Mouse (Mus musculus): ENCODE measurements around the gene 4931406P16Rik. TPM values are rescaled to one million over a fixed set of nuclear protein-coding genes. Genes with fewer than 3 reads are reported as not detected.

The 4931406P16Rik gene
- total RNA-seq, 2 experiments from 2014 or later, result 38.6 to 49.4 TPM

GRCm38 (mm10) chr7:34317901-34318476 lies 4.6 kb upstream of the 4931406P16Rik start:
- DNase-seq (ENCODE audit: low spot score in 2 of 2), result no peak
- intact Hi-C loops (cut with DNase I), result no loop called here

- intact Hi-C loops (cut with DNase I), result loop anchor here (5.0 kb wide), 1 partner anchor 46 kb away; no protein-coding TSS in a partner anchor
- no peak for DNase-seq (ENCODE audit: low spot score in 2 of 2)
Measured at GRCm38 (mm10) chr7:34312786-34313442, 437 bp downstream of the 4931406P16Rik start.

DNA sequence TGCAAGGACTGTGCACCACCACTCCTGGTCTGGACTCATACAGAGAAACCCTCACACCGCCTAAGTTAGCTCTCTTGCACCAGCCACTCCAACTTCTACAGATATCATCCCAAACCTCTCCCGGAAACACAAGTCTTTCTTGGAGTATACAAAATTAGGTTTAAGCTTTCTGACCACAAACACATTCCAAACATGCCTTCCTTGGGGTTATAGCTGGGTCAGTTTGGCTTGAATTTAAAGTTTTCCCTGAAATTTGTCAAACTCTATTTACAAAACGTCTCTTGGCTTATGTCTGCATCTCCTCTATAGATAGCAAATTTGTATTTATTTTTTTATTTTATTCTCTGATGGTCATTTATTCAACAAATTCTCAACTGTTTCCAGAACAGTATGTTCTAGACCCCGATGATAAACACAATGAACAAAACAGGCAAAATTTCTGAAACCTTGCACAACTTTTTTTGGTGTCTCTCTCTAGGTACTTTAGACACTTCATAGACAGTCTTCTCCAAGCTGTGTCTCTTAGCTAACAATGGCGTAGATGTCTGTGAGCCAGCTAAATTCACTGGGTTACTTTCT lies 4.1 kb downstream of the 4931406P16Rik start:
- intact Hi-C loops (cut with DNase I), result no loop called here
- DNase-seq (ENCODE audit: low spot score in 2 of 2), result no peak

- intact Hi-C loops (cut with DNase I), result no loop called here
- DNase-seq (ENCODE audit: low spot score in 2 of 2), result no peak
Measured at GRCm38 (mm10) chr7:34308586-34308985, 4.8 kb downstream of the 4931406P16Rik start.

GRCm38 (mm10) chr7:34305454-34305853 lies 7.9 kb downstream of the 4931406P16Rik start:
- no peak for DNase-seq (ENCODE audit: low spot score in 2 of 2)
- intact Hi-C loops (cut with DNase I), result no loop called here

DNA sequence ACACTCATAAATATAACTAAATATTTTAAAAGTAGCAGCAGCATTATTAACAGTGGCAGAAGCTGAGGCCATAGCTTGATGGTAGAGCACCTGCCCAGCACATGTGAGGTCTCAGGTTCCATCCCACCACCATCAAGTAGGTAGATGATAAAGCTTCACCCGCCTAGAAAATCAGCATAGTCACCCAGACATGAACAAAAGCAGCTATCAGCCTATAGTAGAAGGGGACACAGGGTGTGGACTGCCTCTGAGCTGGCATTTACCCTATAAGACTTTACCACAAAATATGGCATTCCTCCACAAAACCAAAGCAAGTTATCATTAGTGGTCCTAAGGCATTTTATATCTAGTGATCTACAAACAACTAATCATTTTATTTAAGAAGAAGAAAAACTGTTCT lies 10.7 kb downstream of the 4931406P16Rik start:
- intact Hi-C loops (cut with DNase I), result no loop called here
- DNase-seq (ENCODE audit: low spot score in 2 of 2), result no peak

- intact Hi-C loops (cut with DNase I), result no loop called here
- no peak for DNase-seq (ENCODE audit: low spot score in 2 of 2)
Measured at GRCm38 (mm10) chr7:34301952-34302351, 11.4 kb downstream of the 4931406P16Rik start.

DNA sequence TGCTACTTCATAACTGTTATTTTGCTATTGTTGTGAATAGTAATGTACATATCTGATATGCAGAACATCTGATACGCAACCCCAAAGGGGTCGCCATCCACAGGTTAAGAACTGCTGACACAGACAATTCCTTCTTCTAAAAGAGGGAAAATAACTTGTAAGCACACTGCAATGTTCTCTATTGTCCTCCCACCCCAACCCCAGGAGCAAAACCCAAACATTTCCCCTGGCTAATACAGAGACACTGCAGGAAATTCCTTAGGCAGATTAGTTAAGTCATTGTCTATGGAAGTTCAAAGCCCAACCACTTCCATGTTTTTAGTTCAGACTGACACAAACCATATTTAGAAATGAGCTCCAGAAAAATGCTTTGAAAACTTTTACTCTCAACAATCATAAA lies 14.5 kb downstream of the 4931406P16Rik start:
- intact Hi-C loops (cut with DNase I), result no loop called here
- DNase-seq (ENCODE audit: low spot score in 2 of 2), result no peak

GRCm38 (mm10) chr7:34296124-34296523 lies 17.2 kb downstream of the 4931406P16Rik start:
- DNase-seq (ENCODE audit: low spot score in 2 of 2), result no peak
- intact Hi-C loops (cut with DNase I), result no loop called here

- intact Hi-C loops (cut with DNase I), result no loop called here
- no peak for DNase-seq (ENCODE audit: low spot score in 2 of 2)
Measured at GRCm38 (mm10) chr7:34292633-34293032, 20.7 kb downstream of the 4931406P16Rik start.

- no peak for DNase-seq (ENCODE audit: low spot score in 2 of 2)
- intact Hi-C loops (cut with DNase I), result no loop called here
Measured at GRCm38 (mm10) chr7:34291265-34291664, 22.1 kb downstream of the 4931406P16Rik start.

GRCm38 (mm10) chr7:34290450-34291151 lies 22.8 kb downstream of the 4931406P16Rik start:
- no peak for DNase-seq (ENCODE audit: low spot score in 2 of 2)
- intact Hi-C loops (cut with DNase I), result no loop called here

GRCm38 (mm10) chr7:34277656-34278055 lies 35.7 kb downstream of the 4931406P16Rik start:
- intact Hi-C loops (cut with DNase I), result no loop called here
- DNase-seq (ENCODE audit: low spot score in 2 of 2), result no peak

- intact Hi-C loops (cut with DNase I), result no loop called here
- no peak for DNase-seq (ENCODE audit: low spot score in 2 of 2)
Measured at GRCm38 (mm10) chr7:34276066-34276465, 37.3 kb downstream of the 4931406P16Rik start.

- intact Hi-C loops (cut with DNase I), result no loop called here
- DNase-seq (ENCODE audit: low spot score in 2 of 2), result no peak
Measured at GRCm38 (mm10) chr7:34272465-34272864, 40.9 kb downstream of the 4931406P16Rik start.

- intact Hi-C loops (cut with DNase I), result loop anchor here (5.0 kb wide), 2 partner anchors 44 to 89 kb away; partner anchors contain the start of gene 4931406P16Rik
- no peak for DNase-seq (ENCODE audit: low spot score in 2 of 2)
Measured at GRCm38 (mm10) chr7:34268463-34268862, 44.9 kb downstream of the 4931406P16Rik start.

GRCm38 (mm10) chr7:34266421-34266820 lies 46.9 kb downstream of the 4931406P16Rik start:
- intact Hi-C loops (cut with DNase I), result loop anchor here (5.0 kb wide), 2 partner anchors 46 to 91 kb away; partner anchors contain the start of gene 4931406P16Rik
- DNase-seq (ENCODE audit: low spot score in 2 of 2), result no peak

DNA sequence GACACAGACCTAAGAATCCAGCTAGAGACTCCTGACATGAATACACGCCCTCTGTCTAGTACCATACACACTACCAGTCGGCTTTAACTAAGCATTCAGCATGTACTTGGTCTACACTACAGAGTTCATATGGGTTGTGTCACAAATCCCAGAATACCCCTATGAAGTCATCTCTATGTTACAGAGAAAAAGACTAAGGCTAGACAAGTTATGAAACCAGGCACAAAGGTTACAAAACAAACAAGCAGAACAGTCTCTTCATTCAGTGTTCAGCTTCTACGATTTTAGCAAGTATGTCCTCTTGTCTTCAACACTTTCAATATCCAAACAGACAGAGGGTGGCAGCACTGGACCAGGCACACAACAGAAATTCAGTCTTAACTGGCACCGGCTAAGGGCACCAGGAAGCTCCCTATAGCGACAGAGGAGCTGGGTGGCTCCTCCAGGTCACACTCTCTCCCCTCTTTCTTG lies 47.4 kb downstream of the 4931406P16Rik start:
- peak; percentile 44 to 63 for DNase-seq (ENCODE audit: low spot score in 2 of 2)
- intact Hi-C loops (cut with DNase I), result loop anchor here (5.0 kb wide), 2 partner anchors 46 to 91 kb away; partner anchors contain the start of gene 4931406P16Rik

DNA sequence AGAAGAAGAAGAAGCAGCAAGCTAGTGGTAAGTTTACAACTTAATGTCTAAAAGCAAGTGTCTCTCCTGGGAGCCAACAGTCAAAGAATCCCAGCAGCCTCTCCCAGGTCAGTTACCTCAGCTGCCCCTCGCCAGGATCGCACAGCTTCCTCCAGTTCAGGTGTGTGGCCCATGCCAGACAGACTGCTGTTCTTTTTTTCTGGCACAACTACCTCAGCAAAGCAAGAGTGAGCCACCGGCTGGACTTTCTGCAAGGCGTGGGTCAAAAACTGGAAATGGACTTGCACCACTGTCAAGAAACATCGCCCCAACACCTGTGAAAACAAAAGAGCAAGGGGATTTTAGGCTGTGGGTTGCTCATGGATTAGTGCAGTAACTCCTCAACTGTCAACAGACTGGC lies 49.9 kb downstream of the 4931406P16Rik start:
- intact Hi-C loops (cut with DNase I), result no loop called here
- no peak for DNase-seq (ENCODE audit: low spot score in 2 of 2)

GRCm38 (mm10) chr7:34258407-34258806 lies 54.9 kb downstream of the 4931406P16Rik start:
- no peak for DNase-seq (ENCODE audit: low spot score in 2 of 2)
- intact Hi-C loops (cut with DNase I), result no loop called here

Measured in left cerebral cortex, postnatal 36 days (tissue).